Mouse (Mus musculus): Measurements from ENCODE around the gene Ppp3ca.
"Not testable (repeated sequence)": the region's sequence is repeated elsewhere in the genome, so short reads cannot be mapped to it uniquely, and the experiment has no call there.

Gene Ppp3ca

GRCm38 (mm10) chr3:136688101-136688586 is 18.2 kb downstream of the Ppp3ca start:
- no peak for DNase-seq (ENCODE audit: low spot score)

GRCm38 (mm10) chr3:136689793-136690543 is 20.0 kb downstream of the Ppp3ca start:
- DNase-seq (ENCODE audit: low spot score), result no peak

- DNase-seq (ENCODE audit: low spot score), result no peak
Measured at GRCm38 (mm10) chr3:136691984-136692383, 22.1 kb downstream of the Ppp3ca start.

- no peak for DNase-seq (ENCODE audit: low spot score)
Measured at GRCm38 (mm10) chr3:136693547-136693946, 23.6 kb downstream of the Ppp3ca start.

- DNase-seq (ENCODE audit: low spot score), result no peak
Measured at GRCm38 (mm10) chr3:136697626-136698191, 27.8 kb downstream of the Ppp3ca start.

GRCm38 (mm10) chr3:136699711-136700110 is 29.8 kb downstream of the Ppp3ca start:
- DNase-seq (ENCODE audit: low spot score), result not testable (repeated sequence)

- no peak for DNase-seq (ENCODE audit: low spot score)
Measured at GRCm38 (mm10) chr3:136700447-136701009, 30.6 kb downstream of the Ppp3ca start.

GRCm38 (mm10) chr3:136702861-136703260 is 32.9 kb downstream of the Ppp3ca start:
- DNase-seq (ENCODE audit: low spot score), result no peak

- no peak for DNase-seq (ENCODE audit: low spot score)
Measured at GRCm38 (mm10) chr3:136704515-136705247, 34.8 kb downstream of the Ppp3ca start.

- DNase-seq (ENCODE audit: low spot score), result no peak
Measured at GRCm38 (mm10) chr3:136706048-136706447, 36.1 kb downstream of the Ppp3ca start.

GRCm38 (mm10) chr3:136706771-136707170 is 36.8 kb downstream of the Ppp3ca start:
- DNase-seq (ENCODE audit: low spot score), result no peak

- DNase-seq (ENCODE audit: low spot score), result no peak
Measured at GRCm38 (mm10) chr3:136707222-136708019, 37.5 kb downstream of the Ppp3ca start.

- DNase-seq (ENCODE audit: low spot score), result no peak
Measured at GRCm38 (mm10) chr3:136708230-136708629, 38.3 kb downstream of the Ppp3ca start.

GRCm38 (mm10) chr3:136710310-136710906 is 40.5 kb downstream of the Ppp3ca start:
- DNase-seq (ENCODE audit: low spot score), result no peak

GRCm38 (mm10) chr3:136714307-136715039 is 44.5 kb downstream of the Ppp3ca start:
- no peak for DNase-seq (ENCODE audit: low spot score)

GRCm38 (mm10) chr3:136716247-136716646 is 46.3 kb downstream of the Ppp3ca start:
- no peak for DNase-seq (ENCODE audit: low spot score)

GRCm38 (mm10) chr3:136718412-136718811 is 48.5 kb downstream of the Ppp3ca start:
- no peak for DNase-seq (ENCODE audit: low spot score)

- DNase-seq (ENCODE audit: low spot score), result no peak
Measured at GRCm38 (mm10) chr3:136721241-136721640, 51.3 kb downstream of the Ppp3ca start.

- DNase-seq (ENCODE audit: low spot score), result no peak
Measured at GRCm38 (mm10) chr3:136721804-136722427, 52.0 kb downstream of the Ppp3ca start.

- no peak for DNase-seq (ENCODE audit: low spot score)
Measured at GRCm38 (mm10) chr3:136722493-136722892, 52.6 kb downstream of the Ppp3ca start.

Data from ovary, postnatal 14 days (tissue).